Mouse (Mus musculus): Measurements from ENCODE around the gene Taok1.

GRCm38 (mm10) chr11:77516553-77517425 is 90.8 kb downstream of the Taok1 start:
- TF ChIP-seq GATA1 (IDR thresholded peaks at IDR 0.05; ENCODE audit: low read length) (no peak), TAL1 (IDR thresholded peaks at IDR 0.05; ENCODE audit: low read length) (no peak)
